ENCODE assay signal across 8 mouse cellular contexts in genomic region chr13:32800859-32801258, GRCm38 (mm10). TPM values are rescaled to one million over a fixed set of nuclear protein-coding genes. Genes with fewer than 3 reads are reported as not detected.
DNase-seq lines count a peak whose midpoint lies in the region; ATAC-seq and TF ChIP-seq lines count a peak whose summit lies in the region.

No protein-coding gene starts in this region.

- intact Hi-C loops in left cerebral cortex, adult 2 months (cut with DNase I), result no loop called here
- intact Hi-C loops in left cerebral cortex, postnatal 14 days (cut with DNase I), result no loop called here

- peak overlapping the region; percentile 84 for H3K4me2 ChIP-seq in embryonic facial prominence, embryonic 12.5 days (replicated peaks)
- peak overlapping the region; percentile 55 for H3K4me2 ChIP-seq in midbrain, embryonic 16.5 days (ENCODE audit: low read length)

- DNase-seq in left cerebral cortex, adult 2 months (ENCODE audit: extremely low spot score in 1 of 2, low spot score in 2 of 2), result no peak
- no peak for DNase-seq in left cerebral cortex, adult 8-10 months (ENCODE audit: low spot score in 2 of 2)
- peak; percentile 7 to 11 for DNase-seq in kidney, postnatal 36 days
- DNase-seq in left cerebral cortex, postnatal 14 days (ENCODE audit: low spot score in 2 of 2), result no peak
- DNase-seq in layer of hippocampus, adult 8-10 months (ENCODE audit: low spot score in 2 of 2), result no peak
- DNase-seq in frontal cortex, adult 2 months (ENCODE audit: extremely low spot score in 1 of 2, low spot score in 1 of 2), result no peak

- H3K9me3 ChIP-seq in embryonic facial prominence, embryonic 12.5 days, result no peaks in the 10 kb centered on the region
- H3K9me3 ChIP-seq in midbrain, embryonic 16.5 days (replicated peaks; ENCODE audit: control insufficient read depth, low read length, poor library complexity, severe bottlenecking), result no peaks in the 10 kb centered on the region

- H3K27me3 ChIP-seq in embryonic facial prominence, embryonic 12.5 days, result no peaks in the 10 kb centered on the region
- H3K27me3 ChIP-seq in midbrain, embryonic 16.5 days (ENCODE audit: control insufficient read depth, insufficient read depth, low read depth, low read length), result no peaks in the 10 kb centered on the region

- H3K27ac ChIP-seq in left cerebral cortex, adult 2 months, result no peak overlapping the region
- H3K27ac ChIP-seq in embryonic facial prominence, embryonic 12.5 days, result no peak overlapping the region
- no peak overlapping the region for H3K27ac ChIP-seq in midbrain, embryonic 16.5 days (ENCODE audit: low read length)

- no peaks in the 10 kb centered on the region for H3K36me3 ChIP-seq in embryonic facial prominence, embryonic 12.5 days
- H3K36me3 ChIP-seq in midbrain, embryonic 16.5 days (ENCODE audit: control insufficient read depth, insufficient read depth, low read length), result no peaks in the 10 kb centered on the region

- peak; percentile 16 for TF ChIP-seq CTCF in left cerebral cortex, adult 2 months (IDR thresholded peaks at IDR 0.05)

- peaks cover 8% of the 10 kb centered on the region for H3K4me1 ChIP-seq in embryonic facial prominence, embryonic 12.5 days
- peaks cover 24% of the 10 kb centered on the region for H3K4me1 ChIP-seq in midbrain, embryonic 16.5 days (ENCODE audit: control insufficient read depth, insufficient read depth, low read length)

- H3K9ac ChIP-seq in embryonic facial prominence, embryonic 12.5 days, result no peak overlapping the region
- no peak overlapping the region for H3K9ac ChIP-seq in midbrain, embryonic 16.5 days (ENCODE audit: low read depth, low read length)

- ATAC-seq in embryonic facial prominence, embryonic 12.5 days (ENCODE audit: insufficient number of reproducible peaks, insufficient read depth, low FRiP score, low TSS enrichment), result no peak
- no peak for ATAC-seq in midbrain, embryonic 16.5 days

- H3K4me3 ChIP-seq in left cerebral cortex, adult 2 months, result no peak overlapping the region
- no peak overlapping the region; the same call in 1 of the 2 replicates for H3K4me3 ChIP-seq in embryonic facial prominence, embryonic 12.5 days
- H3K4me3 ChIP-seq in midbrain, embryonic 16.5 days (ENCODE audit: low read depth, low read length), result no peak overlapping the region

RNA-seq across cellular contexts. Expression of gene Wrnip1, which starts 1.0 kb away (rescaled TPM):
- 10 to 100 TPM; 57.0 to 63.4 TPM for total RNA-seq in left cerebral cortex, adult 2 months (2021)
- total RNA-seq in left cerebral cortex, adult 8-10 months (2022), result 10 to 100 TPM; 53.1 to 65.3 (median 59.2) TPM
- 32.9 and 33.7 TPM in 2 replicates for polyA plus RNA-seq in embryonic facial prominence, embryonic 12.5 days (2016; fragmentation: Nextera tagmentation; extraction: Ambion mirVana)
- polyA plus RNA-seq in midbrain, embryonic 16.5 days (2015; fragmentation: Nextera tagmentation; extraction: Ambion mirVana), result 29.5 and 32.5 TPM in 2 replicates
- total RNA-seq in left cerebral cortex, postnatal 14 days (2021), result 10 to 100 TPM; 56.4 to 60.6 TPM
- total RNA-seq in layer of hippocampus, adult 8-10 months (2022), result 10 to 100 TPM; 53.8 to 68.3 (median 56.4) TPM
- 58.3 and 66.5 TPM in 2 replicates for polyA plus RNA-seq in frontal cortex, adult 2 months (2012; rRNA removed)

RNA-seq across cellular contexts. Expression of gene D930007J09Rik, which starts 1.8 kb away (rescaled TPM):
- not detected for total RNA-seq in left cerebral cortex, adult 2 months (2021)
- total RNA-seq in left cerebral cortex, adult 8-10 months (2022), result not detected
- polyA plus RNA-seq in embryonic facial prominence, embryonic 12.5 days (2016; fragmentation: Nextera tagmentation; extraction: Ambion mirVana), result not detected in 2 replicates
- not detected in 2 replicates for polyA plus RNA-seq in midbrain, embryonic 16.5 days (2015; fragmentation: Nextera tagmentation; extraction: Ambion mirVana)
- 1 to 10 TPM; 1.8 TPM for total RNA-seq in left cerebral cortex, postnatal 14 days (2021)
- total RNA-seq in layer of hippocampus, adult 8-10 months (2022), result 1 to 10 TPM in 2 of 4 experiments, not detected in 2; 1.3 to 1.6 TPM
- 1.3 and 1.8 TPM in 2 replicates for polyA plus RNA-seq in frontal cortex, adult 2 months (2012; rRNA removed)

RNA-seq across cellular contexts. Expression of gene Mylk4, which starts 17.1 kb away (rescaled TPM):
- total RNA-seq in left cerebral cortex, adult 2 months (2021), result under 1 TPM; 0.07 to 0.16 TPM
- under 1 TPM; 0.33 to 0.89 (median 0.80) TPM for total RNA-seq in left cerebral cortex, adult 8-10 months (2022)
- 1.4 and 2.3 TPM in 2 replicates for polyA plus RNA-seq in embryonic facial prominence, embryonic 12.5 days (2016; fragmentation: Nextera tagmentation; extraction: Ambion mirVana)
- 0.10 and 0.17 TPM in 2 replicates for polyA plus RNA-seq in midbrain, embryonic 16.5 days (2015; fragmentation: Nextera tagmentation; extraction: Ambion mirVana)
- under 1 TPM; 0.32 to 0.33 TPM for total RNA-seq in left cerebral cortex, postnatal 14 days (2021)
- total RNA-seq in layer of hippocampus, adult 8-10 months (2022), result under 1 TPM in 3 of 4 experiments, not detected in 1; 0.20 to 0.41 (median 0.25) TPM
- polyA plus RNA-seq in frontal cortex, adult 2 months (2012; rRNA removed), result 0.13 and 0.26 TPM in 2 replicates

RNA-seq across cellular contexts. Expression of gene Serpinb1a, which starts 50.1 kb away (rescaled TPM):
- total RNA-seq in left cerebral cortex, adult 2 months (2021), result 1 to 10 TPM; 2.6 to 4.6 TPM
- 10 to 100 TPM in 1 of 4 experiments, 1 to 10 TPM in 3; 6.4 to 10.4 (median 7.5) TPM for total RNA-seq in left cerebral cortex, adult 8-10 months (2022)
- 1.2 and 1.4 TPM in 2 replicates for polyA plus RNA-seq in embryonic facial prominence, embryonic 12.5 days (2016; fragmentation: Nextera tagmentation; extraction: Ambion mirVana)
- polyA plus RNA-seq in midbrain, embryonic 16.5 days (2015; fragmentation: Nextera tagmentation; extraction: Ambion mirVana), result 1.7 and 2.3 TPM in 2 replicates
- total RNA-seq in left cerebral cortex, postnatal 14 days (2021), result 1 to 10 TPM; 1.3 to 2.7 TPM
- total RNA-seq in layer of hippocampus, adult 8-10 months (2022), result 10 to 100 TPM in 1 of 4 experiments, 1 to 10 TPM in 3; 3.8 to 10.8 (median 6.7) TPM
- polyA plus RNA-seq in frontal cortex, adult 2 months (2012; rRNA removed), result 8.0 and 10.1 TPM in 2 replicates

Comparison
In these comparisons a context has a peak if more than half of its experiments do, and no peak if none do; other contexts are left out.
1. DNase-seq: peak in kidney, postnatal 36 days (2 of 2); none in left cerebral cortex, adult 2 months (0 of 2), left cerebral cortex, adult 8-10 months (0 of 2), left cerebral cortex, postnatal 14 days (0 of 2), layer of hippocampus, adult 8-10 months (0 of 2) and frontal cortex, adult 2 months (0 of 2).